Mouse (Mus musculus): ENCODE measurements around the gene Mrpl42. TPM values are rescaled to one million over a fixed set of nuclear protein-coding genes. Genes with fewer than 3 reads are reported as not detected.

The Mrpl42 gene
- polyA plus RNA-seq, 1 experiment from 2014 or later = 233 TPM

- H3K36me3 ChIP-seq (ENCODE audit: control insufficient read depth, insufficient read depth) = no peaks in the 10 kb centered on the region
- H3K27me3 ChIP-seq (replicated peaks; ENCODE audit: control insufficient read depth, insufficient read depth, low read length) = no peaks in the 10 kb centered on the region
- H3K9ac ChIP-seq (ENCODE audit: low read depth, low read length) = no peak overlapping the region
- WGBS = 91% methylated on average over 8 of the region's 8 CpGs
- H3K4me3 ChIP-seq (ENCODE audit: low read depth, low read length) = no peak overlapping the region
- 0 out of 2 replicates have a peak, but pooled peaks cover 3% of the 10 kb centered on the region for H3K4me1 ChIP-seq (replicated peaks; ENCODE audit: control insufficient read depth, insufficient read depth, low read length)
- no peak for TF ChIP-seq CTCF (IDR thresholded peaks at IDR 0.05; ENCODE audit: low read depth)
- ATAC-seq = no peak
- no peak overlapping the region for H3K27ac ChIP-seq (ENCODE audit: low read depth, low read length)
- no peak overlapping the region for H3K4me2 ChIP-seq (replicated peaks; ENCODE audit: low read depth)
- no peaks in the 10 kb centered on the region for H3K9me3 ChIP-seq (ENCODE audit: control insufficient read depth)
These were observed 10.9 kb upstream of the Mrpl42 start for GRCm38 (mm10) chr10:95512635-95513034.

GRCm38 (mm10) chr10:95509263-95509662 lies 7.5 kb upstream of the Mrpl42 start:
- Histone ChIP-seq H3K27ac (ENCODE audit: low read depth, low read length) (no peak overlapping the region), H3K4me1 (replicated peaks; ENCODE audit: control insufficient read depth, insufficient read depth, low read length) (no peaks in the 10 kb centered on the region), H3K36me3 (ENCODE audit: control insufficient read depth, insufficient read depth) (no peaks in the 10 kb centered on the region), H3K27me3 (replicated peaks; ENCODE audit: control insufficient read depth, insufficient read depth, low read length) (no peaks in the 10 kb centered on the region), H3K4me2 (replicated peaks; ENCODE audit: low read depth) (no peak overlapping the region), H3K9me3 (ENCODE audit: control insufficient read depth) (no peaks in the 10 kb centered on the region), H3K4me3 (ENCODE audit: low read depth, low read length) (no peak overlapping the region), H3K9ac (ENCODE audit: low read depth, low read length) (no peak overlapping the region)
- 77% methylated on average over 3 of the region's 3 CpGs for WGBS
- no peak for ATAC-seq
- no peak for TF ChIP-seq CTCF (IDR thresholded peaks at IDR 0.05; ENCODE audit: low read depth)

- Histone ChIP-seq H3K4me1 (replicated peaks; ENCODE audit: control insufficient read depth, insufficient read depth, low read length) (no peaks in the 10 kb centered on the region), H3K27me3 (replicated peaks; ENCODE audit: control insufficient read depth, insufficient read depth, low read length) (no peaks in the 10 kb centered on the region), H3K4me2 (replicated peaks; ENCODE audit: low read depth) (no peak overlapping the region), H3K9me3 (ENCODE audit: control insufficient read depth) (no peaks in the 10 kb centered on the region), H3K36me3 (ENCODE audit: control insufficient read depth, insufficient read depth) (no peaks in the 10 kb centered on the region), H3K27ac (ENCODE audit: low read depth, low read length) (no peak overlapping the region), H3K9ac (ENCODE audit: low read depth, low read length) (no peak overlapping the region), H3K4me3 (ENCODE audit: low read depth, low read length) (no peak overlapping the region)
- TF ChIP-seq CTCF (IDR thresholded peaks at IDR 0.05; ENCODE audit: low read depth) = no peak
- no peak for ATAC-seq
- 71% methylated on average over 6 of the region's 6 CpGs for whole genome bisulfite sequencing
These were observed 7.1 kb upstream of the Mrpl42 start for GRCm38 (mm10) chr10:95508793-95509192.

- Histone ChIP-seq H3K36me3 (ENCODE audit: control insufficient read depth, insufficient read depth) (no peaks in the 10 kb centered on the region), H3K4me2 (replicated peaks; ENCODE audit: low read depth) (no peak overlapping the region), H3K27ac (ENCODE audit: low read depth, low read length) (no peak overlapping the region), H3K4me3 (ENCODE audit: low read depth, low read length) (no peak overlapping the region), H3K27me3 (replicated peaks; ENCODE audit: control insufficient read depth, insufficient read depth, low read length) (no peaks in the 10 kb centered on the region), H3K9ac (ENCODE audit: low read depth, low read length) (no peak overlapping the region), H3K4me1 (replicated peaks; ENCODE audit: control insufficient read depth, insufficient read depth, low read length) (no peaks in the 10 kb centered on the region), H3K9me3 (ENCODE audit: control insufficient read depth) (no peaks in the 10 kb centered on the region)
- WGBS = 84% methylated on average over 8 of the region's 8 CpGs
- no peak for TF ChIP-seq CTCF (IDR thresholded peaks at IDR 0.05; ENCODE audit: low read depth)
- no peak for ATAC-seq
These were observed 6.4 kb upstream of the Mrpl42 start for GRCm38 (mm10) chr10:95508126-95508525.

- WGBS = 6% methylated on average over 1 of the region's 1 CpGs
- no peak overlapping the region for H3K4me3 ChIP-seq (ENCODE audit: low read depth, low read length)
- H3K4me1 ChIP-seq (replicated peaks; ENCODE audit: control insufficient read depth, insufficient read depth, low read length) = no peaks in the 10 kb centered on the region; the same call in 1 of the 2 replicates
- no peak overlapping the region for H3K4me2 ChIP-seq (replicated peaks; ENCODE audit: low read depth)
- H3K36me3 ChIP-seq (ENCODE audit: control insufficient read depth, insufficient read depth) = no peaks in the 10 kb centered on the region
- TF ChIP-seq CTCF (IDR thresholded peaks at IDR 0.05; ENCODE audit: low read depth) = no peak
- no peaks in the 10 kb centered on the region for H3K9me3 ChIP-seq (ENCODE audit: control insufficient read depth)
- H3K9ac ChIP-seq (ENCODE audit: low read depth, low read length) = no peak overlapping the region
- H3K27ac ChIP-seq (ENCODE audit: low read depth, low read length) = no peak overlapping the region
- H3K27me3 ChIP-seq (replicated peaks; ENCODE audit: control insufficient read depth, insufficient read depth, low read length) = no peaks in the 10 kb centered on the region
- no peak for ATAC-seq
These were observed 2.6 kb upstream of the Mrpl42 start for GRCm38 (mm10) chr10:95504341-95504740.

GRCm38 (mm10) chr10:95503443-95504235 lies 1.9 kb upstream of the Mrpl42 start:
- no peak for ATAC-seq
- Histone ChIP-seq H3K4me3 (ENCODE audit: low read depth, low read length) (no peak overlapping the region), H3K27me3 (replicated peaks; ENCODE audit: control insufficient read depth, insufficient read depth, low read length) (no peaks in the 10 kb centered on the region), H3K9me3 (ENCODE audit: control insufficient read depth) (no peaks in the 10 kb centered on the region), H3K36me3 (ENCODE audit: control insufficient read depth, insufficient read depth) (no peaks in the 10 kb centered on the region), H3K9ac (ENCODE audit: low read depth, low read length) (no peak overlapping the region), H3K27ac (ENCODE audit: low read depth, low read length) (no peak overlapping the region), H3K4me2 (replicated peaks; ENCODE audit: low read depth) (no peak overlapping the region), H3K4me1 (replicated peaks; ENCODE audit: control insufficient read depth, insufficient read depth, low read length) (no peaks in the 10 kb centered on the region; the same call in 1 of the 2 replicates)
- 88% methylated on average over 14 of the region's 14 CpGs for WGBS
- TF ChIP-seq CTCF (IDR thresholded peaks at IDR 0.05; ENCODE audit: low read depth) = no peak

Data from intestine, postnatal 0 days (tissue).